Mouse (Mus musculus): ENCODE measurements around the gene Lrfn3.

The Lrfn3 gene

DNA sequence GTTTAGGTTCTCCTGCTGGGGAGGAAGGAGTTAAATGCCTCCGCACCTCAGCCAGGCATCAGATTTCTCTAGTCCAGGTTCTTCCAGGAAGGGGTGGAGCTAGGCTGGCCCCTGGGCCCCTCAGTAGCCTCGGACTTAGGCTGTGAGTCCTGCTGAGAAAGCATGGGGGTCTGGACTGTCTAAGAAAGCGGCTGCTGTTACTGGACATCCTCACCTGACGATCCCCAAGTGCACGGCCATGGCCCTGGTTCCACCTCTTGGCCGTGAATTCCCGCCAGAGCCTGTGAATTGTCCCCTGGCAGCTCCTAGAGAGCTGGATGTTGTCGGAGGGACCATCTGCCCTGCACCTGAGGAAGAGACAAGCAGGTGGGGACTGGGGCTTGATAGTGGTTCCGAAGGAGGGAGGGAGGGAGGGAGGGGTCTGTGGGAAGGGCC, 47.8 kb downstream of the Lrfn3 start, which contains the start of gene Syne4:
Gene Syne4 (plus strand): TSS at position 87 of the 435 bp plus-strand sequence.
- no peak for DNase-seq (ENCODE audit: low read depth, low spot score)

DNA sequence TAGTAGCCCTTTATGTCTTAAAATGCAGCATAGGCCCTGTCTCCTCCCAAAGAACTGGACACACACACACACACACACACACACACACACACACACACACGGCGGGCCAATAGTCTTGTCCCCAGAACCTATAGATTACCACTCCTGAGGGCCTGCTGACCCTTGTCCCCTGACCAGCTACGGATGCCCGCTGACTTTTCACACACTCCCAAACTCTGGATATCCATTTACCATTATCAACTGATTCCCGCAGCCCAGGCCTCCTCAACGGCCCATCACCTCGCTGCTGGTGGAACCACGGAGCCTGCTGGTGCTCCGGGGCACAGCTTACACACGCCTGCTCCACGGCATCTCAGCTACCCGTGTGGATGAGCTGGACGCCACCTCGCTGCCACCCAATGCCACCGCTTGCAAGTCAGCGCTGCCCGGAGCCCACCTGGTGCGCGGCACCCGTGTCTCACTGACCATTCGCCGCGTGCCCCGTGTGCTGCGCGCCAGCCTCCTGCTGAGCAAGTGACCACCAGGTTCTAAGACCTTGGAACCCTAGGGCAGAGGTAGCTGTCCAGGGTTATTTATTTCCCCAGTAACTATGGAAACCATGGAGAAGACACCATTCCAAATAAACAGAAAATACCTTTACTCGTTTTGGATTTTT, 48.8 kb downstream of the Lrfn3 start:
- DNase-seq (ENCODE audit: low read depth, low spot score), result no peak

- DNase-seq (ENCODE audit: low read depth, low spot score), result no peak
These were observed 52.4 kb downstream of the Lrfn3 start for GRCm38 (mm10) chr7:30310136-30310535.

GRCm38 (mm10) chr7:30309395-30310129, 53.0 kb downstream of the Lrfn3 start:
- no peak for DNase-seq (ENCODE audit: low read depth, low spot score)

DNA sequence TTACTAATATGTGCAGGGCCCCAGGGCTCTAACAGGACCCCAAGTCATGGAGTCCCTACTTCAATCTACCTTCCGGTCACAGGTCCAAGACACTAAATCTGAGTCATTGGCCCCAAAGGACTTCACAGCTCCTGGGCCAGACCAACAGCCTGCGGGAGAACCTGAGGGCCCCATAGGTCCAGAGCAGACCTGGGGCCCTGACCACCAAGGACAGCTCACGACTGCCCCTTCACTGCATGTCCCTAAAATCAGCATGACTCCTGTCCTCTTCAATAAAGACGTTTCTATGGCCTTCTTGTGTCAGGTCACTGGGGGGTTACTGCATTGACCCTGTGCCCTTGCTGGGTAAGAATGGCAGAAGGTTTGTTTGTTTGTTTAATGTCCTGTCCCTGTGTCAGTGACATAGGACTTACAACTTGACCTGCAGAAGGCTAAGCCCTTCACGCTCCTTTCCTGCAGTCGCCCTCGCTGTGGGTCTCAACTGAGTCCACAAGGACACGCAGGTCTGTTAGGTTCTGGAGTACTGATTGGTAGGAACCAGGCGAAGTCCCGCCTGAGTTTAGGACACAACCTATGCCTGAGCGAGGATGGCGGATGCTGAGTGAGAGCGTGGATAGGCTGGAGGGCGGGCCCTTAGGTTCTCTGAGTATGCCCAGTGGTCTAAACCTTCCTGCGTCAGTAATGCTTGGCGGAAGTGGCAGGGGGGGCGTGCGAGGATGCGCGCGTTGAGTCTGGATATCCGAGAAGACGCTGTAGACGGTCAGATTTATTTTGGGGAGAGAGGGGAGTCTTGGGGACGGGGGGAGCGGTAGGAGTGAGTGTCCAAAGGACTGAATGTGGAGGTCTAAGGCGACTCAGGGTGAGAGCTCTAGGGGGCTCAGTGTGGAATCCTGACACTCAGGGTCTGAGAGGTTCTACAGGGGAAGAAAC, 54.2 kb downstream of the Lrfn3 start, which contains the start of gene Alkbh6:
Gene Alkbh6 (plus strand): TSS at position 642 of the 930 bp plus-strand sequence.
- peak; percentile 99 for DNase-seq (ENCODE audit: low read depth, low spot score)

DNA sequence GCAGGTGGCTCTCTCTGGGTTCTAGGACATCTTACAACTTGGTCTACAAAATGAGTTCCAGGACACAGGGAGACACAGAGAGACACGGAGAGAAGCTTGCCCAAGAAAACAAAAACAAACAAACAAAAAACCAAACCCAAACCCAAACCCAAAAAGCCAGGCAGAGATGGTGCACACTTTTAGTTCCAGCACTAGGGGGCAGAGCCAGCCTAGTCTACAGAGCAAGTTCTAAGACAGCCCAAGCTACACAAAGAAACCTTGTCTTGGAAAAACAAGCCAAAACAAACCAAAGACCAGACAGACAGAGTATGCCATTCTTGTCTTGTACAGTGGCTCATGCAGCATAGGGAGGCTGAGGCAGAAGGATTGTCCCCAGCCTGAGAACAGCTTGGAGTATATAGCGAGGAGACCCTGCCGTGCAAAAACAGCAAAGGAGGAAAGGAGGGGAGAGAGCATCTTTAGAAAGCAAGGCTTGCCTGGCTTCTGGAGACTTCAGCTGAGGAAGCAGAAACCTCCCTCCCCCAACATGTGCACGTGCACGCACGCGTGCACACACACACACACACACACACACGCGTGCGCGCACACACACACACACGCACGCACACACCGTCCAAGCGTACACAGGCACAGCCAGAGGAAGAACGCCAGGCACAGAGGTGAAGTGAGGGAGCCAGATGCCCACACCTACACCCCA, 56.3 kb downstream of the Lrfn3 start:
- DNase-seq (ENCODE audit: low read depth, low spot score), result no peak
